Mouse (Mus musculus) left cerebral cortex, adult 9 months (tissue): ENCODE results near the gene Slc16a9.
A peak's percentile ranks its signal among the peaks of the same experiment; 100 is the strongest.

ENCODE experiments used
- DNase-seq, 2 experiments: peaks; one replicate each; pipeline ENCODE4 v3.0.0; 2022; ENCODE audit warnings: low spot score in 2 of 2

The Slc16a9 gene

DNA sequence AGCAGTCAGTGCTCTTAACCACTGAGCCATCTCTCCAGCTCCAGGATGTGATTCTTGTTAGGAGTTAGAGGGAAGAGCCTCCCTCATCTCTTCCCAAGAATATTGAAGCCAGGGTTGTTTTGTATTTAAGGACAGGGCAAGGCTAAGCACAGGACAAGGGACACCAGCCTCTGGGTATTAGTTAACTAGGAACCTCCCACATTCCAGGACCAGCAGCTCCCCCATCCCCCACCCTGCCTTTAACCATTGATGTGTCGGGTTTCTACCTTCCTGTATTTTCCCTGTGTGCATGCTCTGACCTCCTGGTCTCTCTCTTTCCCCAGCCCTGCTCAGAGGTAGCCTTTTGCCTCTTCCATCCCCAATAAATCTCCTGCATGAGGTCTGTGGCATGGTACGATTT is 56.3 kb downstream of the Slc16a9 start:
- DNase-seq = no peak

DNA sequence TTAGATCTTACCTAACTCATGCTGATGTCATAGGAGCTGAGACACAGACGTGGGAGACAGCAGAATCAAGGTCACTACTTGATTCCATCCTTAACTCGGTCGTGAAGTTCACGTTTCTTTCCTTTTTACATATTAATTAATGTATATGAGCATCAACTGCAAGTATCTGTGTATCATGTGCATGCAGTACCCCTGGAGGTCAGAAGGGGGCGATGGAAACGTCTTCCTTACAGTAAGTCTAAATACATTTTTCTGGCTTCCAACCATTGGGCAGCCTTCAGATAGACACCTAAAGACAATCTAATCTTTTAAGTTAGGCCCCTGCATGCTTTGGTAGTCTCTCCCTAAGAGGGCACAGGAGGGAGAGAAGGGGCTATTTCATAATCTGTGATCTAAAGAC is 58.3 kb downstream of the Slc16a9 start:
- DNase-seq = no peak

DNA sequence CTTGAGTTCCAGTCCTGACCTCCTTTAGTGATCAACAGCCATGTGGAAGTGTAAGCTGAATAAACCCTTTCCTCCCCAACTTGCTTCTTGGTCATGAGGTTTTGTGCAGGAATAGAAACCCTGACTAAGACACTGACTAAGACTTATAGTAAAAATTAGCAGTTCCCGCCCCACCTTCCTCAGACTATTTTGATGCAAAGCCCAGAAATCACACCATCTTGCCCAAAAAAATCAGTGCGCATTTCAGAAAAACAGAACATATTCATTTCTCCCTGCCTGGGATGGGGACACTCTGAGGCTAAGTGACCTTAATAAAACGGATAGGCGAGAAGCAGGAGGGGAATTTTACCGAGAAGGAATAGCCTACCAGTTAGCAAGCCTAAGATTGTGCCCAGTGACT is 60.8 kb downstream of the Slc16a9 start:
- no peak for DNase-seq

GRCm38 (mm10) chr10:70309416-70309815 is 64.5 kb downstream of the Slc16a9 start:
- DNase-seq = no peak

- no peak for DNase-seq
Observed at GRCm38 (mm10) chr10:70310646-70311045, 65.7 kb downstream of the Slc16a9 start.

DNA sequence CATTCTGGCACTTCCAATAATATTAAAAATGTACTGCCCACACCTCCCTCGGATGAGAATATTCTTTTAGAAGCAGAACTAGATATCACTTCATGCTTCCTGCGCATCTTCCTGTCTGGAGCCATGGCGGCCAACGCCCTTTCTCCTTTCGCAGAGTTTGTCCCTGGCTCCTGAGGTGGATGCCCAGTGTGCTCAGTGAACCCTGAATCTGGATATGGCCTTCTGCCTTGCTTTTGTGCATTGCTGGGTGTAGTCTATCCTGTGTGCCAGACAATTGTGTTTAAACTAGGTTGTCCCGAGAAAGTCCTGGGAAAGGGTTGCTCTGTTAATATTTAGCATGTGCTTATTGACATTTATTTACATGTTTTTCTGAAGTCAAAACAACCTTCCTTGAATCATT is 71.0 kb downstream of the Slc16a9 start:
- no peak for DNase-seq

- no peak for DNase-seq
Observed at GRCm38 (mm10) chr10:70316856-70317255, 72.0 kb downstream of the Slc16a9 start.

GRCm38 (mm10) chr10:70317394-70317965 is 72.6 kb downstream of the Slc16a9 start:
- DNase-seq = no peak

- peak; percentile 26 to 81 for DNase-seq
Observed at GRCm38 (mm10) chr10:70318630-70319029, 73.7 kb downstream of the Slc16a9 start.

DNA sequence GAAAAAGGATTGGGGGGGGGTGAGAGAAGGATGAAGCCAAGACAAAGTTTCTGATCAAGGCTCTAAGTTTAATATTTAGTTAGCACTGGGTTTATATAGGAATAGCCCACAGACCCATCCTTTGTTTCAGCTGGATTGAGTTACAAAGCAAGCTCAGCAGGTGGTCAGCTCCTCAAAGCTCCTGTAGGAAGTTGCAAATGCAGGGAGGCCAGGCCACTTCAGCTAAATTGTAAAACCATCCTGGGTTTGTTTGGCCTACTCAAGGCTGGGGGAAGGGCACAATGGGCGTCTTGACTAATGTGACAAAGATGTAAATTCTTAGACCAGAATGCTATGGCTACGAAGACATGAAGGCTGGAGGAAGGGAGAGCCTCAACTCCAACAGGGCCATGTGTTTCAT is 80.6 kb downstream of the Slc16a9 start:
- no peak for DNase-seq

- no peak for DNase-seq
Observed at GRCm38 (mm10) chr10:70327331-70327730, 82.4 kb downstream of the Slc16a9 start.

- DNase-seq = no peak
Observed at GRCm38 (mm10) chr10:70328139-70328538, 83.2 kb downstream of the Slc16a9 start.
